In genomic region chr9:121360327-121360954, GRCm38 (mm10) we compare ENCODE assay signal across 8 mouse cellular contexts.
DNase-seq lines count a peak whose midpoint lies in the region; ATAC-seq and TF ChIP-seq lines count a peak whose summit lies in the region.

No protein-coding gene starts in this region.

- no peak for DNase-seq in lung, adult 18-20 months
- DNase-seq in cerebellum, postnatal 14 days = peak; percentile 78 to 82
- DNase-seq in midbrain, postnatal 0 days (ENCODE audit: low spot score) = peak; percentile 87
- no peak for DNase-seq in MN1 (ENCODE audit: low spot score)
- DNase-seq in yolk sac, embryonic 10.5 days (ENCODE audit: low spot score) = no peak

- TF ChIP-seq CTCF in midbrain, postnatal 0 days (IDR thresholded peaks at IDR 0.05) = no peak

- H3K4me3 ChIP-seq in lung, embryonic 16.5 days (ENCODE audit: low read length) = 0 out of 2 replicates have a peak overlapping the region, but pooled peaks have one; percentile 3
- no peak overlapping the region for H3K4me3 ChIP-seq in heart, embryonic 15.5 days
- H3K4me3 ChIP-seq in limb, embryonic 12.5 days (replicated peaks) = no peak overlapping the region
- no peak overlapping the region for H3K4me3 ChIP-seq in midbrain, postnatal 0 days (ENCODE audit: low read depth, low read length)

- H3K27me3 ChIP-seq in lung, embryonic 16.5 days (ENCODE audit: control insufficient read depth, insufficient read depth, low read depth, low read length) = no peaks in the 10 kb centered on the region
- no peaks in the 10 kb centered on the region for H3K27me3 ChIP-seq in heart, embryonic 15.5 days
- H3K27me3 ChIP-seq in limb, embryonic 12.5 days = no peaks in the 10 kb centered on the region
- H3K27me3 ChIP-seq in midbrain, postnatal 0 days (ENCODE audit: insufficient read depth, low read length) = no peaks in the 10 kb centered on the region

- peak overlapping the region; percentile 62 for H3K9ac ChIP-seq in lung, embryonic 16.5 days (ENCODE audit: low read length)
- peak overlapping the region; percentile 46 for H3K9ac ChIP-seq in heart, embryonic 15.5 days
- H3K9ac ChIP-seq in limb, embryonic 12.5 days (replicated peaks) = 0 out of 2 replicates have a peak overlapping the region, but pooled peaks have one; percentile 12
- H3K9ac ChIP-seq in midbrain, postnatal 0 days (replicated peaks; ENCODE audit: low read length, poor library complexity, severe bottlenecking) = 0 out of 2 replicates have a peak overlapping the region, but pooled peaks have one; percentile 19

- ATAC-seq in lung, embryonic 16.5 days (ENCODE audit: low read depth) = peak; percentile 81
- ATAC-seq in heart, embryonic 15.5 days (replicated peaks; ENCODE audit: insufficient number of reproducible peaks, insufficient read depth, low FRiP score, low read depth) = peak; percentile 53
- ATAC-seq in limb, embryonic 12.5 days (ENCODE audit: insufficient number of reproducible peaks, insufficient read depth, low FRiP score, low TSS enrichment, low read depth) = no peak
- ATAC-seq in midbrain, postnatal 0 days (ENCODE audit: low FRiP score) = peak; percentile 84

- H3K4me1 ChIP-seq in lung, embryonic 16.5 days (replicated peaks; ENCODE audit: control insufficient read depth, insufficient read depth, low read length) = peaks cover 26% of the 10 kb centered on the region
- H3K4me1 ChIP-seq in heart, embryonic 15.5 days (replicated peaks) = peaks cover 56% of the 10 kb centered on the region
- H3K4me1 ChIP-seq in limb, embryonic 12.5 days (replicated peaks) = peaks cover 44% of the 10 kb centered on the region
- peaks cover 10% of the 10 kb centered on the region for H3K4me1 ChIP-seq in midbrain, postnatal 0 days (ENCODE audit: insufficient read depth, low read length)

- WGBS in lung, embryonic 16.5 days = 13% methylated on average over 11 of the region's 12 CpGs
- WGBS in heart, embryonic 15.5 days = 25% methylated on average over 11 of the region's 12 CpGs
- WGBS in limb, embryonic 12.5 days = 30% methylated on average over 11 of the region's 12 CpGs
- WGBS in midbrain, postnatal 0 days = 7% methylated on average over 12 of the region's 12 CpGs

- H3K27ac ChIP-seq in lung, embryonic 16.5 days (ENCODE audit: low read length) = peak overlapping the region; percentile 96
- H3K27ac ChIP-seq in heart, embryonic 15.5 days = peak overlapping the region; percentile 89
- H3K27ac ChIP-seq in limb, embryonic 12.5 days = peak overlapping the region; percentile 74; the same call in 1 of the 2 replicates
- peak overlapping the region; percentile 78 for H3K27ac ChIP-seq in midbrain, postnatal 0 days (ENCODE audit: low read depth, low read length)

- peak overlapping the region; percentile 42 for H3K4me2 ChIP-seq in lung, embryonic 16.5 days (ENCODE audit: low read depth, low read length)
- H3K4me2 ChIP-seq in heart, embryonic 15.5 days = peak overlapping the region; percentile 50
- 0 out of 2 replicates have a peak overlapping the region, but pooled peaks have one; percentile 2 for H3K4me2 ChIP-seq in limb, embryonic 12.5 days
- peak overlapping the region; percentile 29 for H3K4me2 ChIP-seq in midbrain, postnatal 0 days (ENCODE audit: low read depth, low read length, poor library complexity, severe bottlenecking)

- 0 out of 2 replicates have a peak, but pooled peaks cover 5% of the 10 kb centered on the region for H3K36me3 ChIP-seq in lung, embryonic 16.5 days (ENCODE audit: control insufficient read depth, insufficient read depth, low read length)
- peaks cover 11% of the 10 kb centered on the region for H3K36me3 ChIP-seq in heart, embryonic 15.5 days
- H3K36me3 ChIP-seq in limb, embryonic 12.5 days = peaks cover 16% of the 10 kb centered on the region; the same call in 1 of the 2 replicates
- H3K36me3 ChIP-seq in midbrain, postnatal 0 days (ENCODE audit: insufficient read depth, low read length) = peaks cover 7% of the 10 kb centered on the region; the same call in 1 of the 2 replicates

- H3K9me3 ChIP-seq in lung, embryonic 16.5 days (ENCODE audit: control insufficient read depth, low read length) = no peaks in the 10 kb centered on the region
- H3K9me3 ChIP-seq in heart, embryonic 15.5 days (replicated peaks) = no peaks in the 10 kb centered on the region
- H3K9me3 ChIP-seq in limb, embryonic 12.5 days = no peaks in the 10 kb centered on the region
- no peaks in the 10 kb centered on the region for H3K9me3 ChIP-seq in midbrain, postnatal 0 days (ENCODE audit: low read length)

Comparison
In these comparisons a context has a peak if more than half of its experiments do, and no peak if none do; other contexts are left out.
1. H3K9ac ChIP-seq: peak in every context shown above with its lines; median percentile 62 in lung, embryonic 16.5 days; 46 in heart, embryonic 15.5 days; 19 in midbrain, postnatal 0 days; 12 in limb, embryonic 12.5 days.
2. DNase-seq: peak in cerebellum, postnatal 14 days (2 of 2) and midbrain, postnatal 0 days (single experiment); none in lung, adult 18-20 months (0 of 2), MN1 (single experiment) and yolk sac, embryonic 10.5 days (single experiment).
3. Peak in every context shown above with its lines, with median percentiles within 50 percentile points of each other: H3K27ac ChIP-seq and H3K4me2 ChIP-seq.